Mouse (Mus musculus) kidney, embryonic 16.5 days (tissue): ENCODE measurements around the gene Srd5a2. TPM values are rescaled to one million over a fixed set of nuclear protein-coding genes. Genes with fewer than 3 reads are reported as not detected.
"Not testable (repeated sequence)": the region's sequence is repeated elsewhere in the genome, so short reads cannot be mapped to it uniquely, and the experiment has no call there.

Source experiments
- ATAC-seq: fragments of 200-750 bp; cut with Nextera tagmentation; 2 replicates; pipeline ENCODE4 v1.8.0; 2017; ENCODE audit warnings: moderate TSS enrichment; ENCODE audit not compliant: low FRiP score, low TSS enrichment
- H3K27ac ChIP-seq: fragments of 300-500 bp; sonication (generic); 2 replicates; pipeline ENCODE4 v1.5.1; 2014; ENCODE audit warnings: low read length
- H3K27me3 ChIP-seq: fragments of 300-500 bp; sonication (generic); 2 replicates; pipeline ENCODE4 v1.6.1; 2014; ENCODE audit warnings: low read length, control low read depth, mixed read lengths; ENCODE audit not compliant: insufficient read depth
- H3K36me3 ChIP-seq: fragments of 300-500 bp; sonication (generic); 2 replicates; pipeline ENCODE4 v1.6.1; 2014; ENCODE audit warnings: low read length, control low read depth, mixed read lengths; ENCODE audit not compliant: insufficient read depth
- H3K4me1 ChIP-seq: fragments of 300-500 bp; sonication (generic); 2 replicates; pipeline ENCODE4 v1.6.1; 2014; ENCODE audit warnings: low read length, control low read depth, mixed read lengths; ENCODE audit not compliant: insufficient read depth
- H3K4me2 ChIP-seq: fragments of 300-500 bp; sonication (generic); replicated peaks from 2 replicates; pipeline ENCODE4 v1.6.1; 2014; ENCODE audit warnings: low read depth, low read length
- H3K4me3 ChIP-seq: fragments of 300-500 bp; sonication (generic); 2 replicates; pipeline ENCODE4 v1.5.1; 2014; ENCODE audit warnings: mild to moderate bottlenecking, low read length
- H3K9ac ChIP-seq: fragments of 300-500 bp; sonication (generic); replicated peaks from 2 replicates; pipeline ENCODE4 v1.6.1; 2014; ENCODE audit warnings: low read length
- H3K9me3 ChIP-seq: fragments of 300-500 bp; sonication (generic); 2 replicates; pipeline ENCODE4 v1.6.1; 2016; ENCODE audit warnings: low read length, control low read depth
- WGBS: fragments of 180-500 bp; shearing (Covaris S2); extraction: QIAGEN DNeasy Blood & Tissue Kit; methylation state at CpG from one replicate; pipeline ENCODE4 v1.1.7; 2014; 5-methylcytosine and 5-hydroxymethylcytosine counted together
- polyA plus RNA-seq: library from polyadenylated mRNA; unstranded; fragments of >200 nt; fragmentation: Nextera tagmentation; extraction: Ambion mirVana; gene quantifications from 2 replicates; pipeline ENCODE4 v1.2.1, GENCODE M21; 2015

Gene Srd5a2
- 0.10 TPM in 1 of 2 replicates, not detected in the other for polyA plus RNA-seq

DNA sequence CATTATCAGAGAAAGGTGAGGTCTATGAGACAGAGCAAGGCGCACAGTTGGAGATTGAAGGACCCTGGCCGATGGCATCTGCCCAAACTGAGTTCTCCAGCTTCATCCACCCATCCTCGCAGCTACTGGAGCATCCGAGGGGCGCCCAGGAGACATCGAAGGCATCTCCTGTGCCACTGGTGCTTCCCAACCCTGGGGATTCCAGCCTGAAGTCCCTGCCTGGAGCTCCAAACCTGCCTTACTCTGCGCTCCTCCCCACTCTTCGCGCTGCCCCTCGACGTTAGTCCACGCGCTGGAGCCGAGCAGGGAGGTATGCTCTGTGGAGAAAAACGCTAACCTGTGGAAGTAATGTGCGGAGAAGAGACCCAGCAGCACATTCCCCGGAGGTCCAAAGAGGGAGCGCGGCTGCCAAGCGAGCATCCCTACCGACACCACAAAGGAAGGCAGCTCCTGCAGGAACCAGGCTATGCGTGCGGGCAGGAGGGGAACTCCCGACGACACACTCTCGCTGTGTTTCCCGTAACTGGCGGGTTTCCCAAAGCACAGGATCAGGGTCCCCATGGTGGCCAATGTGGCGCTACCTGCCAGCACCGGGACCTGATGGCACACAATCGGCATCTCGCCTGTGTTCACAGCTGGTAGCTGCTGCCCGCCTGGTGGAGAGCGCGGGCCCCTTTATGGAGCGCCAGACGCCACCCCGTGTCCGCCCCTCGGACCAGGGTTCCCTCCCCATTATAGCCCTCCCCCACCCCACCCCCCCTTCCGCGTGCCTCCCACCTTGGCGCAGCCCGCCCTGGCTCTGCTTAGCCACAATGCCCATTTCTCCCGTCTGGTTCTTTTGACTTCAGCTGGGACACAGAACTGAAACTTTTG lies at the start of gene Srd5a2:
Srd5a2 (minus strand) TSS at position 707 of the 873 bp plus-strand sequence.
- Histone ChIP-seq H3K4me2 (peak within 1 kb of the TSS; percentile 50), H3K9ac (no peak within 1 kb of the TSS), H3K27ac (no peak within 1 kb of the TSS), H3K9me3 (no peaks in the 10 kb centered on the region), H3K4me3 (peak within 1 kb of the TSS; percentile 40), H3K36me3 (no peaks in the 10 kb centered on the region), H3K4me1 (peaks cover 9% of the 10 kb centered on the region; the same call in 1 of the 2 replicates), H3K27me3 (peaks cover 44% of the 10 kb centered on the region)
- 1% methylated on average over 44 of the region's 45 CpGs for WGBS
- ATAC-seq = 0 out of 2 replicates have a peak, but pooled peaks have one; percentile 35

DNA sequence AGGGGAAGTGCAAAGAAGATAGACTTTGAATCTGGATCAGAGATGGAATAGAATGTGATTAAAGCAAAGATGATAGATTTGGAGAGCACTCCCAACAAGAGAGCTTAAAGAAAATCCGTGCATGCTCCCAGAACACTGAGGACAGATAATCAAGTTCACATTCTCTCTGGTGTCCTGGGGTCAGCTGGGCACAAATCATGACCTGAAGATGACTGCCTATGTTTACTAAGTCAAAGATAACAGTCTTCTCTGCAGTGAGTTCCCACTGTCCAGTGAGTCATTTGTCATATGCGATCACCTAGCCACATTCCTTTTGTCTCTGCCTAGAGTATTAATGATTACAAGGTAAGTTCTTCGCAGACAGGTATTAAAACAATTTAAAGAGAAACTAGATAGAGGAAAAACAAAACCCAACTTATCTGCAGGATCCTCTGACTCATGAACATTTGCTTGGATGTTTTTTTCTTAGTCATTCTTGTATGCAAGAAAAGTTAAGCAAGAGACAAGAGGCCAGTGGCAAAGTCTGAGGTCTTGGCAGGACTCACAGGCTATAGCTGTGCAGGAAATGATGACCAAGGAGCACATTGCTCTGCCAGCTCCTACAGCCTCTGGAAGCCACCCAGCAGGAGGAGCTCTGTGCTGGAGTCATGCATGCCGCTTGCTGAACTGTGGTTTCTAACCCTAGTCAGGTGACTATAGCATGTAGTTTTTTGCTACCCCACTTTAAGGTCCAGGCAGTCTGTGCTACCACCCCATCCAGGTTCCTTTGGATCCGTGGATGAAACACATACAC lies 41.4 kb upstream of the Srd5a2 start:
- H3K4me1 ChIP-seq = no peaks in the 10 kb centered on the region
- H3K27ac ChIP-seq = no peak overlapping the region
- H3K9ac ChIP-seq = no peak overlapping the region
- ATAC-seq = no peak
- H3K27me3 ChIP-seq = no peaks in the 10 kb centered on the region
- no peak overlapping the region for H3K4me2 ChIP-seq
- no peaks in the 10 kb centered on the region for H3K36me3 ChIP-seq
- no peaks in the 10 kb centered on the region for H3K9me3 ChIP-seq
- WGBS = 77% methylated on average over 5 of the region's 5 CpGs
- H3K4me3 ChIP-seq = no peak overlapping the region

DNA sequence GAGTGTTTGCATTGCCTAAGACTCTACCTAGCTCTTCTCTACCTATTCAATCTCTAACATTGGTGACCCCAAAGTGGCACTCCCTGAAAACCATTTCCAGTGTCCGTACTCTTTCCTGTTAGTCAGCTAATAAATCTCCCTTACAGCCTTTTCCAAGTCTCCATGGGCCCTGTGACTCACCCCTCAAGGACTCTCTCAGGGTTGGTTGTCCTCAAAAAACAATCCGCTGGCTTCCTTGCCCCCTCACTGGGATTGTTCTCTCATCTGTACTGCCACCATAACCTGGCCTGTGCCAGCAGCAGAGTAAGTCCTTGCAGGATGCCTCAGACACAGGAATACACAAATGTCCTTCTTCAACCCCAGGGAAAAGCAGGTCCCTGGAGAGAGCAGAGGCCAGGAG lies 40.3 kb upstream of the Srd5a2 start:
- Histone ChIP-seq H3K9me3 (no peaks in the 10 kb centered on the region), H3K36me3 (no peaks in the 10 kb centered on the region), H3K4me2 (no peak overlapping the region), H3K9ac (no peak overlapping the region), H3K27ac (no peak overlapping the region), H3K4me1 (no peaks in the 10 kb centered on the region), H3K4me3 (no peak overlapping the region), H3K27me3 (no peaks in the 10 kb centered on the region)
- 54% methylated on average over 2 of the region's 2 CpGs for WGBS
- no peak for ATAC-seq

DNA sequence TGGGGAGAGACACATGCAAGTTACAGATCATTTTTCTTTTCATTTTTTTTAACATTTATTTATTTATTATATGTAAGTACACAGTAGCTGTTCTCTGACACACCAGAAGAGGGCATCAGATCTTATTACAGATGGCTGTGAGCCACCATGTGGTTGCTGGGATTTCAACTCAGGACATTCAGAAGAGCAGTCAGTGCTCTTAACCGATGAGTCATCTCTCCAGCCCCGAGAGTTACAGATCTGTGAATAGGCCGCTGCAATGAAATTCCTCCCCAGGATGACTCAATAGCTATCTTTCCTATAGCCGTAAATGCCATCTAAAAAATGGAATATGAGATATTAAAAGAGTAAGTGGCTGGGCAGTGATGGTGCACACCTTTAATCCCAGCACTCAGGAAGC lies 35.7 kb upstream of the Srd5a2 start:
- H3K9me3 ChIP-seq = no peaks in the 10 kb centered on the region
- H3K4me2 ChIP-seq = no peak overlapping the region
- WGBS = 89% methylated on average over 4 of the region's 4 CpGs
- no peak overlapping the region for H3K9ac ChIP-seq
- H3K36me3 ChIP-seq = no peaks in the 10 kb centered on the region
- no peaks in the 10 kb centered on the region for H3K27me3 ChIP-seq
- no peak overlapping the region for H3K27ac ChIP-seq
- H3K4me1 ChIP-seq = no peaks in the 10 kb centered on the region
- no peak for ATAC-seq
- no peak overlapping the region for H3K4me3 ChIP-seq

DNA sequence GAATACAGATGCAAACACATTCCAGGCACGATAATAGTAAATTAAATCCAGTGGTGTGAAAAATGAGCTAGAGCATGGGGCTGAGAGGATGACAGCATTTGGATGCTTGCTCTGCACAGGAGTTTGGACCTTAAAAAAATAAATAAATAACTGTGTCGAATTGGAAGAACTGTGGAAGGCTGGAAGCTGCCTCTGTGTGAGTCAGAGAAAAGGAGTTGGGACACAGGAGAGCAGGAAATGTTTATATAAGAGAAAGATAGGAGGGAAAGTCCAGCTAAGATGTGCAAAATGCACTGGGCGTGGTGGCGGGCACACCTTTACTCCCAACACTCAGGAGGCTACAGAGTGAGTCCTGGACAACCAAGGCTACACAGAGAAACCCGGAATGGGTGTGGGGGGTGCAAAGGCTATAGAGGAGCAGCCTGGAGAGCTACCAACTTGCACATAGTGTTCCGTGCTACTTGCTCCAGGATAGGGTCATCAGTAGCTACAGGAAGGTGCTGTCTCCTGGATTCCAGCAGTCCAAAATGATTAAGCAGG lies 32.4 kb upstream of the Srd5a2 start:
- H3K36me3 ChIP-seq = no peaks in the 10 kb centered on the region
- no peaks in the 10 kb centered on the region for H3K4me1 ChIP-seq
- 73% methylated on average over 6 of the region's 6 CpGs for WGBS
- no peak overlapping the region for H3K4me3 ChIP-seq
- no peak overlapping the region for H3K9ac ChIP-seq
- no peaks in the 10 kb centered on the region for H3K27me3 ChIP-seq
- H3K9me3 ChIP-seq = no peaks in the 10 kb centered on the region
- H3K4me2 ChIP-seq = no peak overlapping the region
- ATAC-seq = no peak
- H3K27ac ChIP-seq = no peak overlapping the region

DNA sequence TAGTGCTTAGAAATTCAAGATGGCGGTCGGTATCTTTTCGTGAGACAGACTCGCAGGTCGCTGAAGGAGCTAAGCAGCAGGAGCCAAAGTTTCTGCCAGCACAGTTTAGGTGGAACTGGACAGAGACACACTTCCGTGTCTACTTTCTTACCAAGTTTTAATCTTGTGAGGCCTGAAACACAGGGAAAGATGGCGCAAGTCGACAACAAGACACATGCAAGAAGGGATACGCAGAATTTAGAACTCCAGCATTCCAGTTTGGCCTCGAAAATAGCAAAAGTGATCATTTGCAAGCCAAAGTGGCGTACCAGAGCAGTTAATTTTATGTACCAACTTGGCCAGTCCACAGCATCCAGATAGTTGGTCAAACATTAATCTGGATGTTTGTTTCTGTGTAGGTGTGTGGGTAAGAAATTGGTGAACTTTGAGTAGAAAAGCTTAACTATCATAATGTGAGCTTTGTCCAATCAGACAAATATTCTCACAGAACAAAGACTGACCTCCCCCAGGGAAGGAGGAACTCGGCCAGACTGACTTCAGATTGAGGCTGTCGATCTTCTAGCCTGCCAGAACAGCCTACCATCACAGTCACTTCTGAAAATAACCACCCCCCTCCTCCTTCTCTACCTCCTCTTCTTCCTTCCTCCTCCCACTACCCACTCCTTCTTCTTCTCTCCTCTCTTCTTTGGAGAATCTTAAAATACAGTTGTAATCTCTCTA lies 31.2 kb upstream of the Srd5a2 start:
- no peak overlapping the region for H3K9ac ChIP-seq
- H3K4me1 ChIP-seq = no peaks in the 10 kb centered on the region
- no peak overlapping the region for H3K4me3 ChIP-seq
- no peaks in the 10 kb centered on the region for H3K9me3 ChIP-seq
- H3K27me3 ChIP-seq = no peaks in the 10 kb centered on the region
- H3K27ac ChIP-seq = no peak overlapping the region; the same call in 1 of the 2 replicates
- whole genome bisulfite sequencing = 82% methylated on average over 13 of the region's 13 CpGs
- no peaks in the 10 kb centered on the region for H3K36me3 ChIP-seq
- no peak overlapping the region for H3K4me2 ChIP-seq
- peak; percentile 63 for ATAC-seq

DNA sequence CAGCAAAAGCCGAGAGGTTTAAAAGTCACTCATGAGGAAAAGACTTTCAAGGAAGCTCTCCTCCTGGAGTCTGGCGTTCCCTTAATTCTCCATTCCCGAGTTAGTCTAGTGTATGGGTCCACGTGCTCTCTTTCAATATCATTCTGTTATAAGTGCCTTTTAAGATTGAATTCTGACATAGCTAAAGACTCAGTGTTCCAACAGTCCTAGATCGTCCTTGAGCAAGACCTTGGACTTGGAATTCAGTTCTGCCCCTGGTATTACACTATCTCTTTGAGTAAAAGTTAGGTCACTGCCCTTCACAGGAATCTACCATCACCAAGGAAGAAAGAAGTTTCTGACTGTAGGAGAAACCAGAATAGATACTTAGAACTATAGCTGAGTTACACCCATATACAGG lies 25.4 kb upstream of the Srd5a2 start:
- WGBS = 88% methylated on average over 5 of the region's 5 CpGs
- H3K4me2 ChIP-seq, ATAC-seq, H3K9me3 ChIP-seq, H3K27me3 ChIP-seq, H3K36me3 ChIP-seq, H3K4me3 ChIP-seq, H3K27ac ChIP-seq, H3K9ac ChIP-seq, H3K4me1 ChIP-seq: not testable (repeated sequence)

DNA sequence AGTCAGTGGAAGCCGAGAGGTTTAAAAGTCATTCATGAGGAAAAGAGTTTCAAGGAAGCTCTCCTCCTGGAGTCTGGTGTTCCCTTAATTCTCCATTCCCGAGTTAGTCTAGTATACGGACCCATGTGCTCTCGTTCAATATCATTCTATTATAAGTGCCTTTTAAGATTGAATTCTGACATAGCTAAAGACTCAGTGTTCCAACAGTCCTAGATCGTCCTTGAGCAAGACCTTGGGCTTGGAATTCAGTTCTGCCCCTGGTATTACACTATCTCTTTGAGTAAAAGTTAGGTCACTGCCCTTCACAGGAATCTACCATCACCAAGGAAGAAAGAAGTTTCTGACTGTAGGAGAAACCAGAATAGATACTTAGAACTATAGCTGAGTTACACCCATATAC lies 15.0 kb upstream of the Srd5a2 start:
- not testable (repeated sequence) for H3K27me3 ChIP-seq, H3K9me3 ChIP-seq, H3K4me2 ChIP-seq, H3K4me3 ChIP-seq, H3K4me1 ChIP-seq, H3K9ac ChIP-seq, H3K27ac ChIP-seq, H3K36me3 ChIP-seq, ATAC-seq
- WGBS = 86% methylated on average over 5 of the region's 5 CpGs

DNA sequence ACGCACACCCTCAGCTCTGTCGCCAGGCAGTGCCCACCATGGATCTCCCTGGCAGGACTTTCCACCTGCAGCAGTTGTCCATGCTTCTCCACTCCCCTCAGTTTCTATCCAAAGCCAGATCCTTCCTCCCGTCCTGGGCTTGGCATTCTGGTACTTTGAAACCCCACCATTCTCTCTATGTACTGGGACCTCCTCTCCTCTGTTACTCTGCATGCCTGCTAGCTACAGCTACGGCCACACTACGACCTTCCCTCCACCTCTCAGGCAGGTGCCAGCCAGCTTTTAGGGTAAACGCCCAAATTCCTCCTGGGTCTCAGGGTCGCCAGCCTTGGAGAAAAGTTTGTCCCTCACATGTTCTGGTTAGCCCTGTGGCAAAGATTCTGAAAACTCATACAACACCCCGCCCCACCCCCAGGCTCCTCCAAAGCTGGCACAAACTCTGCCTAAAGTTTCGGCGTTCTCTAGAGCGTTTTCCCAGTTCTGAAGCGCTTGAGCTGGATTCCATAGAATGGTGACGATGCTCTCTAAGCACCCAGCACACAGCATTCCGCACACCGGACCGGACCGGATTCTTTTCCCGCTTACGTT lies 607 bp upstream of the Srd5a2 start:
- Histone ChIP-seq H3K27me3 (peaks cover 44% of the 10 kb centered on the region), H3K4me1 (peaks cover 9% of the 10 kb centered on the region; the same call in 1 of the 2 replicates), H3K4me3 (peak overlapping the region; percentile 40), H3K4me2 (peak overlapping the region; percentile 50), H3K27ac (no peak overlapping the region), H3K36me3 (no peaks in the 10 kb centered on the region), H3K9me3 (no peaks in the 10 kb centered on the region), H3K9ac (no peak overlapping the region)
- 3% methylated on average over 19 of the region's 19 CpGs for WGBS
- 0 out of 2 replicates have a peak, but pooled peaks have one; percentile 46 for ATAC-seq
